Mouse (Mus musculus) G1E (cell line): ENCODE results near the gene Apom. TPM values are rescaled to one million over a fixed set of nuclear protein-coding genes. Genes with fewer than 3 reads are reported as not detected.
A peak's percentile ranks its signal among the peaks of the same experiment; 100 is the strongest.

ENCODE experiments used
- ATAC-seq: 2 replicates; pipeline ENCODE4 v1.8.0; 2016; ENCODE audit warnings: mild to moderate bottlenecking; ENCODE audit not compliant: insufficient number of reproducible peaks, poor library complexity, low FRiP score, severe bottlenecking; ENCODE audit errors: extremely low read depth
- DNase-seq: peaks from one replicate; pipeline ENCODE4 v3.0.0; 2012; ENCODE audit warnings: low spot score
- H3K27me3 ChIP-seq: 2 replicates; pipeline ENCODE4 v1.6.1; 2012; ENCODE audit warnings: mild to moderate bottlenecking, low read length, inconsistent platforms; ENCODE audit not compliant: insufficient read depth
- H3K36me3 ChIP-seq: replicated peaks from 2 replicates; pipeline ENCODE3; 2012; ENCODE audit warnings: mild to moderate bottlenecking, inconsistent platforms
- H3K4me1 ChIP-seq: 2 replicates; pipeline ENCODE4 v1.6.1; 2012; ENCODE audit warnings: low read depth, low read length, inconsistent platforms, mixed read lengths; ENCODE audit not compliant: insufficient read depth
- H3K4me3 ChIP-seq: 2 replicates; pipeline ENCODE4 v1.5.1; 2012; ENCODE audit warnings: low read depth, mild to moderate bottlenecking, inconsistent platforms, low read length, moderate library complexity, mixed read lengths
- H3K9me3 ChIP-seq: replicated peaks from 2 replicates; pipeline ENCODE4 v1.6.1; 2012; ENCODE audit warnings: inconsistent platforms
- CTCF ChIP-seq: IDR thresholded peaks from 2 replicates; pipeline ENCODE4 v1.5.1; 2012; ENCODE audit warnings: low read depth, low read length, inconsistent platforms, mixed read lengths
- GATA1 ChIP-seq: IDR thresholded peaks from 2 replicates; pipeline ENCODE4 v1.6.1; 2012; ENCODE audit warnings: borderline replicate concordance, low read length, inconsistent platforms, mixed read lengths
- GATA2 ChIP-seq: IDR thresholded peaks from 2 replicates; pipeline ENCODE4 v1.6.1; 2012; ENCODE audit warnings: low read depth, low read length, inconsistent platforms, borderline replicate concordance
- POLR2AphosphoS5 ChIP-seq: IDR thresholded peaks from 2 replicates; pipeline ENCODE4 v1.6.1; 2012; ENCODE audit warnings: low read depth, low read length, inconsistent platforms; ENCODE audit not compliant: insufficient replicate concordance
- TAL1 ChIP-seq: conservative IDR thresholded peaks from 2 replicates; pipeline ENCODE4 v1.6.1; 2012; ENCODE audit warnings: low read depth, low read length, inconsistent platforms, mixed read lengths
- polyA plus RNA-seq: library from polyadenylated mRNA; stranded (reverse); fragments of >175 nt; gene quantifications from 2 replicates; pipeline ENCODE4 v1.2.3, GENCODE M21; 2012
- total RNA-seq, 2 experiments: library from RNA; stranded (forward) in 1 of 2; stranded (reverse) in 1 of 2; fragments of 200-1000 nt in 1 of 2; fragments of >200 nt in 1 of 2; fragmentation: Nextera tagmentation in 1 of 2; gene quantifications; 2 replicates each; pipeline ENCODE4 v1.2.3; 2014 to 2017

The Apom gene
- total and polyA plus RNA-seq, 3 experiments, result 0.10 to 0.22 TPM; not detected in 1

GRCm38 (mm10) chr17:35154616-35155015, 22.8 kb upstream of the Apom start:
- Histone ChIP-seq H3K36me3 (peaks cover 98% of the 10 kb centered on the region), H3K4me3 (no peak overlapping the region), H3K4me1 (peaks cover 52% of the 10 kb centered on the region), H3K27me3 (no peaks in the 10 kb centered on the region), H3K9me3 (no peaks in the 10 kb centered on the region)
- no peak for TF ChIP-seq TAL1
- no peak for TF ChIP-seq POLR2AphosphoS5
- no peak for TF ChIP-seq GATA1
- no peak for TF ChIP-seq GATA2
- TF ChIP-seq CTCF, result no peak
- DNase-seq (no peak), ATAC-seq (no peak)

GRCm38 (mm10) chr17:35153931-35154330, 22.1 kb upstream of the Apom start:
- peaks cover 98% of the 10 kb centered on the region for H3K36me3 ChIP-seq
- no peaks in the 10 kb centered on the region for H3K27me3 ChIP-seq
- peaks cover 47% of the 10 kb centered on the region for H3K4me1 ChIP-seq
- DNase-seq, result no peak
- no peaks in the 10 kb centered on the region for H3K9me3 ChIP-seq
- H3K4me3 ChIP-seq, result no peak overlapping the region
- ATAC-seq, result no peak
- TF ChIP-seq POLR2AphosphoS5 (no peak), CTCF (no peak), GATA1 (no peak), GATA2 (no peak), TAL1 (no peak)

DNA sequence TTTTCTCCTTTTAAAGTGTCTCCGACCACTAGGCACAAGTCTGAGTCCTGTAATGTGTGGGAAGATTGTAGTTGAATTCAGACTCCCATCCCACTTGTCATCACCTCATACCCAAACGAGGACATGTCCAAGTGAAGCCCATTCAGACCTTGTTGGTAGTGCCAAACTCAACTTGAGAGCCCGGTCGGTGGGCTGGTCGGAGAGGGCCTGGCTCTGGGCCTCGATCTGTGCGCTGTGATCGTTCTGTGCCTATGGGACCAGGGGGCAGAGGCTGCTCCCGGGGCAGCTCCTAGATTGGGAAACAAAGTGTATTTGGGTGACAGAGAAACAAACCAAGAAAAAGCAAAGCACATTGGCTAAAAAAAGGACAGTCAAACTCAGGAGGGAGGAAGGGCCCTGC, 21.2 kb upstream of the Apom start:
- Histone ChIP-seq H3K4me1 (peaks cover 45% of the 10 kb centered on the region), H3K9me3 (no peaks in the 10 kb centered on the region), H3K36me3 (peaks cover 98% of the 10 kb centered on the region), H3K4me3 (no peak overlapping the region), H3K27me3 (no peaks in the 10 kb centered on the region)
- ATAC-seq, result no peak
- TF ChIP-seq GATA2, result no peak
- no peak for TF ChIP-seq TAL1
- no peak for TF ChIP-seq GATA1
- TF ChIP-seq CTCF, result no peak
- TF ChIP-seq POLR2AphosphoS5, result no peak
- DNase-seq, result no peak

DNA sequence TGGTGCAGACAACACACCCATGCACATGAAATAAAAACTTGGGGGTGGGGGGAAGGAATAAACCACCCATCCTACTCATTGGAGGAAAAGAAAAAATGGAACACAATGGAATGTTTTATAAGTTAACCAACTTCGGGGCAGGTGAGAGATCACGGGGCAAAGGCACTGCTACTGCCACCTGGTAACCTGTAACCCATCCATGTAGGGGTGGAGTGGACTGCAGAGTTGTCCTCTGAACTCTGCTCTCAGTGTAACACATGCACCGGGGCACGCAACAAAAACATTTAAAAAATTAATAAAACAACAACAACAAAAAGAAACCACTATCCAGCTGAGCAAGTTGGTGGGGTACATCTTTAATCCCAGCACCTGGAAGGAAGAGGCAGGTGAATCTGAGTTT, 20.3 kb upstream of the Apom start:
- ATAC-seq (no peak), DNase-seq (no peak)
- no peak overlapping the region for H3K4me3 ChIP-seq
- H3K9me3 ChIP-seq, result no peaks in the 10 kb centered on the region
- H3K4me1 ChIP-seq, result peaks cover 38% of the 10 kb centered on the region
- no peaks in the 10 kb centered on the region for H3K27me3 ChIP-seq
- peaks cover 98% of the 10 kb centered on the region for H3K36me3 ChIP-seq
- TF ChIP-seq TAL1, result no peak
- no peak for TF ChIP-seq POLR2AphosphoS5
- TF ChIP-seq CTCF, result no peak
- TF ChIP-seq GATA1, result no peak
- TF ChIP-seq GATA2, result no peak

DNA sequence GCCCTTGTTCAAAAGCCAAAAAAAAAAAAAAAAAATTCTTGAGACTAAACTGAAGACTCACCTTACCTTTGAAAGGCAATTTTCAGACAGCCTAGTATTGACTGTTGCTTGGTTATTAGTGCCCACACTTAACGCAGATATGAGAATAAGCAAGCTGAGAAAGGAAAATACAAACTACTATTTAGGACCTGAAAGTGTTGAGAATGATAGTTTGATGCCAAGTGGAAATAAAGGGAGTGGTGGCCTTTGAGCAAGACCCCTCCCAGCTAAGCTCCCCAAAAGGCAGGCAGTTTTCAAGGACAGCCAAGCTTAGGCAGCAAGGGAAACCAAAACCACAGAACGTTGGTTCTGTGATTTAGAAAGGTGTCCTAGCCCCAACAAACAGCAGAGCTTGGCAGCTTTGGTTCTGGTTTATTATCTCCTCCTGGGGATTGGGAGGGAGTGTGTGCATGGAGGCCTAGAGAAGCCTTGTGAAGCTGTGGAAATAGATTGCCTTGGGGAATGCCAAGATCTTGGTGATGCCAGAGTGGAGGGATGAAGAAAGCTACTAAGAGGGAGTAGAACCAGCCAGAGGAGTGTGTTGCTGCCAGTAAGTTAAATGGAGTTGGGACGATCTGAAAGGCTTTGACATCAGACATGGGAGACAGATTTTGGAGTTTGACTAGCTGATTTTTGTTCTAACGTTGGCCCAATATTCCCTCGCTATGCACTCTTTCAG, 16.2 kb upstream of the Apom start:
- H3K4me1 ChIP-seq, result peaks cover 18% of the 10 kb centered on the region; the same call in 1 of the 2 replicates

DNA sequence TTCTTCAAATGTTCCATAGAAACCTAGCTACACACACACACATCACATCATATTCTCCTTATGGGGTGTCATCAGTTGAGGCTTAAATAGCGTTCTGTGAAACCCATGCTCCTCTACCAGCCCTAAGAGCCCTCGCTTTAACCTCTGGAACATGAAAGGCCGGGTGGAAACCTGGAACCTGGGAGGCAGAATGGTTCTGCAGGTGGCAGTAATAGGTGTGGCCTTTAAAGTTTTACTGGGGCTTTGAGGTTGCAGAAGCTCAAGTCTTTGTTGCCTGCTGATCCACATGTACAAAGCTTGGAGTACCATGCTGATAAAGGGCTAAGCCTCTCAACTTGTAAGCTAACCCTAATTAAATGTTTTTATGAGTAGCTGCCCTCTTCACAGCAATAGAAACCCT, 15.5 kb upstream of the Apom start:
- no peak overlapping the region for H3K4me3 ChIP-seq
- no peak for TF ChIP-seq GATA2
- TF ChIP-seq GATA1, result no peak
- no peak for TF ChIP-seq TAL1
- TF ChIP-seq POLR2AphosphoS5, result no peak; the same call in 1 of the 2 replicates
- TF ChIP-seq CTCF, result no peak
- H3K36me3 ChIP-seq, result peaks cover 98% of the 10 kb centered on the region
- DNase-seq (no peak), ATAC-seq (no peak)
- H3K4me1 ChIP-seq, result peaks cover 14% of the 10 kb centered on the region; the same call in 1 of the 2 replicates
- peaks cover 3% of the 10 kb centered on the region for H3K9me3 ChIP-seq
- H3K27me3 ChIP-seq, result no peaks in the 10 kb centered on the region

More for the DNA sequence above, 16.2 kb upstream of the Apom start:
- Histone ChIP-seq H3K4me3 (no peak overlapping the region), H3K9me3 (peaks cover 3% of the 10 kb centered on the region), H3K36me3 (peaks cover 98% of the 10 kb centered on the region), H3K27me3 (no peaks in the 10 kb centered on the region)
- DNase-seq, result no peak
- no peak for TF ChIP-seq TAL1
- no peak for TF ChIP-seq GATA1
- TF ChIP-seq GATA2, result no peak
- TF ChIP-seq CTCF, result no peak
- peak; percentile 68; the same call in 1 of the 2 replicates for TF ChIP-seq POLR2AphosphoS5
- no peak; the same call in 1 of the 2 replicates for ATAC-seq
